Mouse (Mus musculus): Measurements from ENCODE around the gene Cdh23.

Cdh23 gene

DNA sequence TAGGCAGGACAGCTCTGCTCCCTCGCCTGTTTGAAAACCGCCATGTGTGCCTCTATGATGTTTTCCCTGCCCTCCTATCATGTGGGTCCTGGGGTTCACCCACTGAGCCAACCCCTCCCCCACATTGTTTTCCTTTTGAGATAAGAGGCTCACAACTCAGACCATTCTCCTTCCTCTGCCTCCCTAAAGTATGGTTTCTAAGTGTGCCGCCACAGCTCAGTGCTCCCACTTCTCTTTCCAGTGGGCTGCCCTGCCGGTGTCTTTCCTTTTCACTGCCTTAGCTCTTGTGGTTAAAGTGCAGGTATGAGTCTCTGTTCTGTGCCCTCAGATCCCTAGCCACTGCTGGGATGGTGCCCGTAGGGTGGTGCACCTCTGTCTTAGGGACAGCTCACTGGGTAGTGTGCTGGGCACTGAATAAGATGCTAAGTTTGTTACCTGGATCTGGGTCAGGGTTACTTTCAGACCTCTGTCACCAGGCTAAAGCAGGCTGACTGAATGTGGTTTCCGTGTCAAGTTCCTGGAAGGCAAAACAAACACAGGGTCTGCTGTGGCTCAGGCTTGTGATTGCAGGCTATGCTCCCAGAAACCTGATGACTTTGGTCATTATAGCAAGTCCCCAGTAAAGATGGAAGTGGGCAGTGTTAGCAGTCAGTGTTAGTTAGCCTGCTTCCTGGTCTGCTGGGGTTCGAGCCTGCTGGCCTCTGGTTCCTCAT is 406.1 kb downstream of the Cdh23 start:
- DNase-seq (ENCODE audit: low read depth in 1 of 2, low spot score in 2 of 2): no peak

DNA sequence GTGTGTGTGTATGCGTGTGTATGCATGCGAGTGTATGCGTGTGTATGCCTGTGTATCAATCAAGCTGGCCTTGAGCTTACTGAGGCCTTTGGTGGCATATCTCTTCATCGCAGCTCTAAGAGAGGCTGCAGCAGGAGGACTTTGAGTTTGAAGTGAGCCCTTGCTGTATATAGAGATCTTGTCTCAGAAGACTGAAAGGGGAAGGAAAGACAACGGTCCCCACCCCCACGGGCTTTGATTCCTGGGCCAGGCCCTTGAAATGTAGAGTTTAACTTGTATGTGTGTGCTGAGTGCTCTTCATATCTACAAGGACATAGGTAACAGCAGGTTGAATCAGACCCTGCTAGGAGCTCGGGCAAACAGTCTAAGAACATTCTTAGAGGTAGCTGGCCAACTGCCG is 407.1 kb downstream of the Cdh23 start:
- no peak for DNase-seq (ENCODE audit: low read depth in 1 of 2, low spot score in 2 of 2)

DNA sequence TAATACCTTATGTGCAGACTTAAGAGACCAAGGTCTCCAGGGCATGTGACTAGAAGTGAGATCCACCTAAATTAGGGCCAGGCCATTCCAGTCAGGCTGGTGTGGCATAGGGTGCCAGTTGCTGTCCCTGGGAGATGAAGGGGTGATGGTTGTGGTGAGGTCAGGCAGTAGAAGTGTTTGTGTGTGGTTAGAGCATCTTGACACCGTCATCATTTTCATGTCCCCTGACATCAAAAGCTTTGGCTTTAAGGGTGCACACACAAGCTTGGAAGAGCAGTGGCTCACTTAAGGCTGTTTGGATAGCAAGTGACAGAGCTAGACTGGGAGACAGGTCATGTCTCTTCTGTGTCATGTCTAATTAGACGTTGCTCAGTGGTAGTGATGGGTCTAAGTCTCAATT is 408.6 kb downstream of the Cdh23 start:
- no peak for DNase-seq (ENCODE audit: low read depth in 1 of 2, low spot score in 2 of 2)

DNA sequence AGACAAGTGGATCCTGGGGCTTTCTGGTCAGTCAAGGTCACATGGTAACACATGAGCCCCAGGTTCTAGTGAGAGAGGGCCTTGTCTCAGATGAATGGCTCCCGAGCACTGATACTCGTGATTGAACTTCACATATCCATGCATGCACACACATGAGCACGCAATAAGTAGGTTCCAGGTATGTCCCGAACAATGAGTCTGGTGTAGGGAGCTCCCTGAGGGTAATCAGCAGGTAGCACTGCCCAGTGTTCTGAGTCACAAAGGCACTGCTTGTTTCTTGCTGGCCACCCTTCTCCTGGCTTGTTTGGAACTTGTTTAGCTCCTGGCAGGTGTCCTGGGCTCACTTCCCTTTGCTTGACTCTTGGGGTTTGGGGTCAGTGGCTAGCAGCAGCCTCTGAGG is 409.1 kb downstream of the Cdh23 start:
- DNase-seq (ENCODE audit: low read depth in 1 of 2, low spot score in 2 of 2): no peak

DNA sequence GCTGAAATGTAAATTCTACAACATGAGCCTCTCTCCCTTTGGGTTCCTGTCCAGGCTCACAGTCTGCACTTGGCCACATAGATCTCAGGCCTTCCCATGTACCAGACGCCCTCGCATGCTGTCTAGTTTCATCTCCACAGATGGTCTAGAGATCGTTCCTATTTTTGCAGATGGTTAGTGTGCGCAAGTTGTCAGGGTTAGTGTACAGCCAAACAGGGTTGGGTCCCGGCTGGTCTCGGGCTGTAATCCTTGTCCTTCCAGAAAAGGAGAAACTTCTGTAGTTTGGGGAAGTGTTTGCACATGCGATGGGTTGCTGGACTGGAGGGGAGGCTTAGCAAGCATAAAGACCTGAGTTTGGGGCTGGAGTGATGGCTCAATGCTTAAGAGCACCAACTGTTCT is 409.7 kb downstream of the Cdh23 start:
- DNase-seq (ENCODE audit: low read depth in 1 of 2, low spot score in 2 of 2): no peak

DNA sequence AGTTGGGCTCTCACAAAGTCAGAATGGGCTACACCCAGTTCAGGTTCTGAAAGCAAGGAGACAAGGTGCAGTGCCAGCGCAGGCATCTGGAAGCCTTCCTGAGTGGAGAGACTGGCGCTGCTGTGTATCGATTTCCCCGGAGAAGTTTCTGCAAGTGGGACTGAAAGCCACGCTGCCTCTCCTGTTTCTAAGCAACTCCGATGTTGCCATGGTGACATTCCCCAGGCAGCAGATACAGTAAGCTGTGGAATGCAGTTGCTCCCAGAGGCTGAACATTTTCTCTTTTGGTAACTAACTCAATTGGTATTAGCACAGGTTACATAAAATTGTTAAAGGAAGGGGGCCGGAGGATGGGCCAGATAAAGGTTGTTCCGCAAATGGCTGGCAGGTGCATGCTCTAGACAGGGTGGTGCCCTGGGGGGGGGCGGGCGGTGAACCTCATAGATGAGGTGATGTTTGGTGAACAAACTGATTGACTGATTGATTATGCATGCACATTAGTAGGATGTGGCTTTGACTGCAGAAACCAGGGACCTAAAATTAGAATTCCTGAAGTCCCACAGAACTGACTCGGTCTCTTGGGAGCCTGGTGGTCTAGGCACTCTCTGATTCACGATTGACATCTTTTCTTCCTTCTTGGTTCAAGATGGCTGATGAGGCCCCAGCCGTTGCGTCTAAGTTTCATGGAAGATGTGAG is 410.5 kb downstream of the Cdh23 start:
- DNase-seq (ENCODE audit: low read depth in 1 of 2, low spot score in 2 of 2): no peak

DNA sequence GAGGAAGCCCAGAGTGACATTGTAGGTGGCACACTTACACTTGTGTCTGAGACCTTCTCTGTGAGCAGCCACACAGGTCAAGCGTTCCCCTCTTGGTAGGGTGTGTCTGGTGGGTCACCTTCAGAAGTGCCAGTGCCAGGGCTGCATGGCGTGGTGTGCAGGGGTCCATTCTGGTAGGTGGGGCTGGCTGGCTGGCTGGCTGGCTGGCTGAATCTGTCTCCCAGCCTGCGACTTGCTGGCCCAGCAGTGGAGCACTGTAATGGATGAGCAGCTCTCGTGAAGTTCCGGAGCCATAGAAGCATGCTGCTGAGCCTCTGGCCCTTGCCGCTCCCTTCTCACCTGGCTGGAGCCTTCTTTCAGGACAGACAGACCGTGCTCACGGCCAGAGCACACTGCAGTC is 411.1 kb downstream of the Cdh23 start:
- no peak for DNase-seq (ENCODE audit: low read depth in 1 of 2, low spot score in 2 of 2)

DNA sequence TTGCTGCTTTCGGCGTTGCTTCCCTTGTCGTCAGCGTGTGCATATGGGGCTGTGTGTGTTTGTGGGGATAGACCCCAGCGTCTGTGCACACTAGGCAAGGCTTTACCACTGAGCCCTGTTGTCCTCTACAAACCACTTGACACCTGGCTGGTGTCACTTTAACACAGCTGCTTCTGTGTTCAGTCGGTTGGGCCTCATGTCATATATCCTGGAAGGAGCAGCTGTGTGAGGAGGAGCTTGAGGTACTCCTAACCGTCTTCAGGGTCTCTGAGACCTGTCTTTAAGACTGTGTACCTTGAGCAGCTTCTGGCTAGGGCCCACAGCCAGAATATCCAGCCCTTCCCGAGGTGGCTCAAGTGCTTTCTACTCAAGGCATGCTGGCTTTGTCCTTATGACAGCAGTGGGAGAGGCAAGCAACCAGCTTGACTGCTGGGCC is 411.6 kb downstream of the Cdh23 start:
- DNase-seq (ENCODE audit: low read depth in 1 of 2, low spot score in 2 of 2): no peak

DNA sequence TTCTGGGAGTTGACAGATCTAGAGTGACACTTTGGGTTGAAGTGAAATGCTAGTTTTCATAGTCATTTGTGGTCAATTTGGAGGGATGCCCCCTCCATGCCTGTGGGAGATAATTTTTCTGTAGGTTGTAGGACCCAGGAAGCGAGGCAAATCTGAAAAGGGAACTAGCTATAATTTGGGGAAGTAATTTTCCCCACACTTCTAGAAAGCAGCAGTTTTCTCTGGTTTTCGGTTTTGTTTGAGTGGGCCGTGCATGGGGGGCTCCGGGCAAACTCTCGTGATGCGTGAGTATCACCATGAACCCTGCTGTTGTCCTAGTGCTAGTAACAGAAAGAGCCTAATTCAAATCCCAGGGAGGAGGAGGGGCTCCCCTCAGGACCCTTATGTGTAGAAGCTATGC is 412.0 kb downstream of the Cdh23 start:
- no peak for DNase-seq (ENCODE audit: low read depth in 1 of 2, low spot score in 2 of 2)

DNA sequence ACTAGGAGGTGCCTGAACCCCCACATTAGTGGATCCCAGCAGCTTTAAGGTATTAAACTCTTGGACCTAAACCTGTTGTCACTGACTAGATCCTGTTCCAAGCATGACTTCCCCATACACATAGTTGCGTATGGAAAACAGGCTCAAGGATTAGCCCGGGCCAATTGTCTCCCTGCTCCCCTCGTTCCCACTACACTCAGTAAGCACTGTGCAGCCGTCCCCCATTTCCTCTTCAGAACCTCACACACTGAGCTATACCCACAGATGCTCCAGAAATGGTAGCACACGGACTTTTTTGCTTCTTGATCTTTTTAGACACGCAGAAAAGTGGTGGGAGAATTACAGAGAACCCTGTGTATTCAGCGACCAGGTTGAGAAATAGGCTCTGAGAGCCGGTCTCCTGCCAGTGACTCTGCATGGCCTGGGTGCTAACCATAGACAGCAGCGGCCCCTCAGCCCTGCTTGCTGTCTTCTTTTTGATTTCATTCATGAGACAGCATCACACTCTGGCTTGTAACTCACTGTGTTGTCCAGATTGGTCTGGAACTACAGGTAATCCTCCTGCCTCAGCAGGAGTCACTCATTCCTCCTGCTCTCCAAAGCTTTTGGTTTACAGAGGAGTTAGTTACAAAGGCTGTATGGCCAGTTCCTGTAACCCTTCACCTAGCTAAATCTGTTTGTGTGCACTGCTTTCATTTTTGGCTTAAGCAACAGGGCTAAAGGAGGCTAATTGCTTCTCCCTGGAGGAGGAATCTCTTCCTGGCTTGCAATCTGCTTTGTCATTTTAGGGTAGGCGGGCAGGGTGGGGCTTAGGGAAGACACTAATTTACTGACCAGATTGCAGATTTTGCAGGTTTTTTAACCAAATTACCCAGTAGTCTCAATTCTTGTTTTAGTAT is 413.9 kb downstream of the Cdh23 start:
- no peak for DNase-seq (ENCODE audit: low read depth in 1 of 2, low spot score in 2 of 2)

DNA sequence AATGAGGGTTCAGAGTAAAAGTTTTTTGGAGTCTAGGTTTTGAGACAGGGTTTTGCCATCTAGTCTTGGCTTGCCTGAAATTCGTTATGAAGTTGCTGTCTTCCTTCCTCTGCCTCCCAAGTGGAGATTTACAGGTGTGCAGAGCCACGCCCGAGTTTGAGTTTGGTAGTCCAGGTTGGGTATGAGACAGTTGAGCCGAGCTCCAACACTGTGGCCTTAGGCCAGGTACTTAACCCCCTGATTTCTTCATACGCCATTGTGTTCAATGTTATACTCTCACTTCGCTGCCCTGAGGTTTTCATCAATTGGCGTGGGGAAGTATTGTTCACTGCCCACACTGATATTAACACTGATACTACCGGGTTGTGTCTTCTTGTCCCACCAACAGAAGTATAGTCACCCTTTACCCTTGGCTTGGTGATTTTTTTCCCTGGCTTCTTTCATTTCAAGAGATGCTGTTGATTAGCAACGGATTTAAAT is 414.7 kb downstream of the Cdh23 start:
- no peak for DNase-seq (ENCODE audit: low read depth in 1 of 2, low spot score in 2 of 2)

DNA sequence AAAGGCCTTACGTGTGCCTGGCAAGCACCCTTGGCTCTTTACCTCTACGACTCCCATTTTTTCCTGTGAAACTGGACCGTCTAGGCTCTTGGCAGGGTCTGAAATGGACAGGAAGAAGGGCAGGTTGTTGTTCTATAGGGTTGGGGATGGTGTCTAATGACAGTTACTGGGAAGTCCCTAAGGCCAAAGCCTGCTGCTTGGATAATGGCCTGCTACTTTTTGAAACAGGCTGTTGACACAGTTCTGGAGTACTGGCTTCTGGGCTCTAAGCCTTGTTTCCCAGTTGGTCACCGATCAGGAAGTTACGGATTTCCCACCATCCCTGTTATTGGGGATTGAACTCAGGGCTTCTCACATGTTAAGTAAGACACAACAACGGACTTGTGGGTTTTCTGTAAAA is 415.9 kb downstream of the Cdh23 start:
- no peak for DNase-seq (ENCODE audit: low read depth in 1 of 2, low spot score in 2 of 2)

DNA sequence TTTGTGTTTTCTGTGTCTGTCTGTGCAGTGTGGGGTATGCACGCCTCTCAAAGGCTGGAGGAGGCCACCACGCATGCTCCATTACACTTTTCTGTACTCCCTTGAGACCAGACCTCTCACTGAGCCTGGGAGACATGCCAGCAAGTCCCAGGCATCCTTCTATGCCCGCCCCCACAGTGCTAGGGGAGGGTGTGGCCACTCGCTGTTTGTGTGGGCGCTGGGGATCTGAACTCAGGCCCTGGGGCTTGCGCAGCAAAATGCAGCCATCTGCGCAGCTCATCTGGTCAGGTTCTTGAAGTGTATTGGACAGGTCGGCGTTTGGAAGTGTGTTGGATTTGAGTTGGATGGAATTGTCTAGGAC is 416.4 kb downstream of the Cdh23 start:
- no peak for DNase-seq (ENCODE audit: low read depth in 1 of 2, low spot score in 2 of 2)

DNA sequence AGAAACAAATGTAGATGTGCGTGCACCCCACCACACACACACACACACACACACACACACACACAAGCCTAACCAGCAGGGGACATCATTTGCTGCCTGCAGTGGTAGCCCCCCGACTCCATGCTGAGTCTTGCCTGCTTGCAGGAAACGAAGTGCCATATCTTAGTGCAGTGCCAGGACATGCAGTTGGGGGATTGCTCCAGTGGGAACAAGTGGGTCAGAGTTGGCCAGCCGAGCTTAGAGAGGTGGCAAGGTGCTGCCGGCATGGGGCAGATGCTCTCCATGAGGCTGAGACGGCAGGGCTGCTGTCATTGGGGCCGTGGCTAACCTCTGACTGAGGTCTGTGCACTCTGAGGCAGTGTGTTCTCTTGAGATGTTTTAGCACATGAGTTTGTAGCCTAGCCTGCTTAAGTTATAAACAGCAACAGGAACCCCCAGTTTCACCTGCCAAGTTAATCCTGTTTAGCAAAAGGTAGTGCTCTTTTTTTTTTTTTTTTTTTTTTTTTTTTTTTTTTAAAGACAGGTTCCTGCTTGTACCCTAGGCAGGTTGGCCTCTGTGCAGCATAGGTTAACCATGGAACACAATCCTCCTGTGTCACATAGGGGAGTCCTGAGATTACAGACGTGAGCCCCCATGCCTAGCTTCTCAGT is 416.9 kb downstream of the Cdh23 start:
- DNase-seq (ENCODE audit: low read depth in 1 of 2, low spot score in 2 of 2): no peak

DNA sequence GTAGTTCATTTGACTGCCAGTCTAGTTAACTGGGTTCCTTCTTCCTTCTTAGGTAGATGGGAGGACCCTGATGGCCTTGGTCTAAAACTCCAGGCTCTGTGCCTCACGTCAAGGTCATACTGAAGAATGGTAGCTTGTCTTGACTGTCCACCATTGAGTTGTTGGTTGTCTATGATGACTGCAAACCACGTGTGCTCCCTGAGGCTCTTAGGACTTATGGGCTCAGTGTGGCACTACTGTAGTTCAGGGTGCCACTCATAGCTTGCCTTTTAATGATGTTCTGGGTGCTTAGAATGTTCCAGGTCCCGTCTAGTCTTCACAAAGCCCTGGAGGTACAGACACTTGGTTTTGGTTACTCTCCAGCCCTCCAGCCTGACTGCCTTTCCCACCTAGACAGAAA is 417.5 kb downstream of the Cdh23 start:
- no peak for DNase-seq (ENCODE audit: low read depth in 1 of 2, low spot score in 2 of 2)

DNA sequence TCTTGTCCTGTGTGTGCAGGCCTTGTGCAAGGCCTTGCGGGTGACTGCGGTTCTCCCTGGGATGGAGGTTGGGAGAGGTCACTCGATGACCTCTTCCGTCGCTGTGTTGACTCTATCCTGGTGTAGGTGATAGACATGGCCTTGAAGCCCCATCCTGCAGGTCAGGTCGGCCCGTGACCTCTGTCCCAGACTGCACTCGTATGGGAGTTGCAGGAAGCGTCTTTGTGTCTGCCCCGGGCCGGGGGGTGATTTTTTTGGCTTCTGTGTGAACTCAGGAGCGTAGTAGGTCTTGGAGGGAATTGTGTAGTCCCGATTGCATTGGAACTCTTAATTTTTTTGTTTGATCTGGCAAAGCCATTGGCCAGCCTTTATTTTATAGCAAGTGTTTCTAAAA is 418.3 kb downstream of the Cdh23 start:
- no peak for DNase-seq (ENCODE audit: low read depth in 1 of 2, low spot score in 2 of 2)

DNA sequence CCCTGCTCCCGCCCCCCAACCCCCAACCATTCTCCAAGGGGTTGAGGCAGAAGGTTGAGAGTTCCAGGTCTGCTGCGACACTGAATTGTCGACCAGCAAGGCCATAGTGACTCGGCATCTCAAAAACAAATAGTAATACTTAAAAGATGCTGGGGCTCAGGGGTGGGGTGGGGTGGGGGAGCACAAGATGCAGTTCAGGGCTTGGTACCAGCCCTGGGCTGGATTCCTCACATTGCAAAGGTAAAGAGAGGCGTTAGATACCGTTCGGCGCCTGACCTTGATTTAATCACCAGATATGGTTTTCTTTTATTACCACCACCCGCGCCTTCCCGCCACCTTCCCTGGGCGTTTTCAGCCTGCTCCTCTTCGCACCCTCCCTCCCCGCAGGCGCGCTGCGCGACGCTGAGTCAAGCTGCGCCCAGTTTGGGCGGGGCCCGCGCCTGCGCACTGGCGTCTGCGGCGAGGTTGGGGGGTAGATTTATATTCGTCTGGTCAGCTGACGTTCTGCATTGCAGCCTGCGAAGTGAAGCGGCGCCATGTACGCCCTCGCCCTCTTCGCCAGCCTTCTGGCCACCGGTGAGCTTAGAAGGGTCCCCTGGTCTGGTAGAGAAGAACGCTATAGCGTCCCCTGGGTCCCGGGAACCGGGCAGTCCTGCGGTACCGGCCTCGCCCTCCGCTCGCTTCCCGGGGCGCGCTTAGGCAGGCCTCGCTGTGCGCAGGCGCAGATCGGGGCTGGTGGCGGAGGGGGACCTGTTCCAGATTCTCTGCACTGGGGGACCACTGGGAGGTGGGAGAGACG is 418.9 kb downstream of the Cdh23 start, which contains the start of gene Psap:
TSS of gene Psap (plus strand) at position 421 of the 799 bp plus-strand sequence.
- peak; percentile 89 to 94 for DNase-seq (ENCODE audit: low read depth in 1 of 2, low spot score in 2 of 2)

DNA sequence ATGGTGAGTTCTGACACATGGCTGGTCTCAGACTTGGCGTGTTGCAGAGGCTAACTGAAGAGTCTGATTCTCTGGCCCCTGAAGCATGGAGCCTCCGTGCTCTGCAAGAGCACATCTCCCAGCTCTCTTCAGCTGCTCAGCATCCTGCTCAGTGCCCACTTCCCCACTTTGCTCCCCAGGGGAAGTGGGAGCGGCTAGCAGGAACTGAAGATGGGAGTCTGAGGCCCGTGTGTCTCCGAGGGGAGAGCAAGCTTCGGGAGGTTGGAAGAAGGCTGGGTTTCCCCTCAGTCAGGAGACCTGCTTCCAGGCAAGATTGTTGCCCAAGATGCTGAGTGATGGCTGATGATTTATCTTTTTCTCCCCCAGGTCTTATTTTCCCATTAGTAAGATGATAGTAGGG is 422.9 kb downstream of the Cdh23 start:
- DNase-seq (ENCODE audit: low read depth in 1 of 2, low spot score in 2 of 2): peak in 1 of 2 experiments; percentile 62

DNA sequence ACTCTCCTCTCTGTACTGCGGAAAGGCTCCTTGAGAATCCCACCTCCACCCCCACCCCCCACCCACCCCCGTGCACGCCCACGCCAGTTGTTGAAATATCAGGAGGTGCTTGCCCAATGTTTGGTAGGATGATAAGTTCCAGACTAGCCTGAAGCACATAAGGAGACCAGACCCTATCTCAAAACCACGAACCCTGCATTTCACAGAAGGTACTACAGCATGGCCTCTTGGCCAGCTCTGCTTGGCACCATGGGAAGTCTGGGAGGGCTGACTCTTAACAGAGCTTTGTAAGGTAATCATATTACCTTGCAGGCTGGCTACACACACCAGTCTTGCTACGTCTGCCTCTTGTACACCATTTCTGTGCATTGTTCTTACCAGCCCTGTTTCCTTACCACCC is 424.0 kb downstream of the Cdh23 start:
- DNase-seq (ENCODE audit: low read depth in 1 of 2, low spot score in 2 of 2): no peak

DNA sequence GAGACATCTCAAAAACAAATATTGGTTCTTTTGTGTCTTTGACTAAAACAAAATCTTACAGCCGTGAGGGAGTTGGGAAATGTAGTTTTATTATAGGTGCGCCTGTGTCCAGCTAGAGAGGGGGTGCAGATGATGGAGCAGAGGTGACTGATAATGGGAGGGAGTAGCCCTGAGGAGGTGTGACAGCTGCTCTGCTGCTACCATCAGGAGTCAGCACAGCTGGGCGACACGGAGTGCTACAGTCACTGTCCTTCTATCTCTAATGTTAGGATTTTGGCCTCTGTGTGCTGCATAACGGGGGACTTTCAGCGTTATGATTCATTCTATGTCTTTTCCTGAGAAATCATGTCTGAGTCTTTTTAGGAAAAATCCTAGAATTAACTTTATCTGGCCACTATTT is 425.3 kb downstream of the Cdh23 start:
- no peak for DNase-seq (ENCODE audit: low read depth in 1 of 2, low spot score in 2 of 2)

All from monocyte, adult 2 months (primary cell).